Mouse (Mus musculus) hindbrain, postnatal 0 days (tissue): ENCODE data around the gene Traf3ip3. TPM values are rescaled to one million over a fixed set of nuclear protein-coding genes. Genes with fewer than 3 reads are reported as not detected.
A peak's percentile ranks its signal among the peaks of the same experiment; 100 is the strongest.

Experiments used
- ATAC-seq: fragments of 200-750 bp; cut with Nextera tagmentation; 2 replicates; pipeline ENCODE4 v1.8.0; 2017; ENCODE audit warnings: mild to moderate bottlenecking, moderate TSS enrichment, moderate library complexity
- DNase-seq: peaks from one replicate; pipeline ENCODE4 v3.0.0-alpha.2; 2015; ENCODE audit warnings: low spot score
- H3K27ac ChIP-seq: fragments of 300-500 bp; sonication (generic); 2 replicates; pipeline ENCODE4 v1.5.1; 2014; ENCODE audit warnings: mild to moderate bottlenecking
- H3K27me3 ChIP-seq: fragments of 300-500 bp; sonication (generic); 2 replicates; pipeline ENCODE4 v1.6.1; 2014; ENCODE audit warnings: low read length, mixed read lengths; ENCODE audit not compliant: insufficient read depth
- H3K36me3 ChIP-seq: fragments of 300-500 bp; sonication (generic); 2 replicates; pipeline ENCODE4 v1.6.1; 2014; ENCODE audit warnings: low read length, mixed read lengths; ENCODE audit not compliant: insufficient read depth
- H3K4me1 ChIP-seq: fragments of 300-500 bp; sonication (generic); 2 replicates; pipeline ENCODE4 v1.6.1; 2014; ENCODE audit warnings: antibody characterized with exemption, low read length, mixed read lengths; ENCODE audit not compliant: insufficient read depth
- H3K4me2 ChIP-seq: fragments of 300-500 bp; sonication (generic); 2 replicates; pipeline ENCODE4 v1.6.1; 2014; ENCODE audit warnings: low read depth, mild to moderate bottlenecking, low read length, moderate library complexity, mixed read lengths
- H3K4me3 ChIP-seq: fragments of 300-500 bp; sonication (generic); 2 replicates; pipeline ENCODE4 v1.5.1; 2014; ENCODE audit warnings: low read length
- H3K9ac ChIP-seq: fragments of 300-500 bp; sonication (generic); replicated peaks from 2 replicates; pipeline ENCODE4 v1.6.1; 2014; ENCODE audit warnings: mild to moderate bottlenecking, low read length, moderate library complexity, mixed read lengths
- H3K9me3 ChIP-seq: fragments of 300-500 bp; sonication (generic); 2 replicates; pipeline ENCODE4 v1.6.1; 2016; ENCODE audit warnings: low read length, mixed read lengths
- CTCF ChIP-seq: IDR thresholded peaks from 2 replicates; pipeline ENCODE4 v1.5.1; 2016; ENCODE audit warnings: antibody characterized with exemption, control low read depth, low read depth
- WGBS: fragments of 180-500 bp; shearing (Covaris S2); extraction: QIAGEN DNeasy Blood & Tissue Kit; methylation state at CpG from one replicate; pipeline ENCODE4 v1.1.7; 2014; 5-methylcytosine and 5-hydroxymethylcytosine counted together
- polyA plus RNA-seq: library from polyadenylated mRNA; unstranded; fragments of >200 nt; fragmentation: Nextera tagmentation; extraction: Ambion mirVana; gene quantifications from 2 replicates; pipeline ENCODE4 v1.2.1, GENCODE M21; 2015
- total RNA-seq: library from RNA; depleted of rRNA; stranded (reverse); fragments of >200 nt; gene quantifications from 2 replicates; pipeline ENCODE4 v1.2.3, GENCODE M21; 2014

Traf3ip3 gene
- total and polyA plus RNA-seq, 2 experiments from 2014 or later = 0.78 to 1.9 TPM

DNA sequence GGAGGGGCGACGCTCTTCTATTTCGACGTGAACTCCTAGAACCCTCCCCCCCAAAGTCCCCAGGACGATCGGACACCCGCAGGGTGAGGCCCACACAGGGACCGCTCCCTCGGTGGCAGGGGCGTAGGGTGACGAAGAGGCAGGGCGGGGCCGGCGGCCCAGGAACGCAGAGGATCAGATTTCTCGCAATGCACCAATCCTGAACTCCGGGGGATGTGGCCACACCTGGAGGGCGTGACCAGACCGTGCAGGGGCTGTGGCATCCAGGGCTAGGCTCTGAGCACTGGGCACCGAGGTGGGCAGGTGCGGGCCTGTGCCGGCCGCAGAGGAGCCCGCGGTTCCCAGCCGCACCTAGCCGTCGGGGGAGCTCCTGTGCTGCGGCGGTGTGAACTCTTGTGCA, 48.6 kb downstream of the Traf3ip3 start, which contains the start of gene Irf6:
Gene Irf6, plus strand, starts transcription at position 240 of the 400 bp plus-strand sequence.
- Histone ChIP-seq H3K36me3 (no peaks in the 10 kb centered on the region), H3K9me3 (no peaks in the 10 kb centered on the region), H3K27me3 (peaks cover 23% of the 10 kb centered on the region), H3K4me3 (peak within 1 kb of the TSS; percentile 13), H3K27ac (no peak within 1 kb of the TSS), H3K9ac (no peak within 1 kb of the TSS), H3K4me1 (no peaks in the 10 kb centered on the region), H3K4me2 (peak within 1 kb of the TSS; percentile 23)
- peak; percentile 48; the same call in 1 of the 2 replicates for ATAC-seq
- 2% methylated on average over 30 of the region's 30 CpGs for whole genome bisulfite sequencing
- DNase-seq = no peak
- no peak for TF ChIP-seq CTCF

DNA sequence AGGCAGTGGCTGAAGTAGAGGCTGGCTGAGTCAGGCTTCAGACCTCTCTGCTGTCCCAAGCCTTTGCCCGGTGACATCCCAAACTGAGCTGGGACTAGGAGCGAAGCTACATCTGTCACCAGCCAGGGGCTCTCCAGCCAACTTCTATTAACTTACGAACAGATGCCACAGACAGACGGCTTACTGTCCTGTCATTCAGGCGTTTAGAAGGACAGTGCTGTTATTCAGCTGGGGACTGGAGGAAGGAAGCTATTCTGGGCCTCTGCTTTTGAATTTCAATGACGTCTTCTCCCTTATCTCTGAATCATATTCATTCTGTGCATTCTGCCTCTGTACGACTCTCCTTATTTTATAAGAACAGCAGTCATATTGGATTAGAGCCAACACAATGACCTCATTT, 50.4 kb downstream of the Traf3ip3 start:
- H3K36me3 ChIP-seq = no peaks in the 10 kb centered on the region
- DNase-seq (peak; percentile 14), ATAC-seq (peak; percentile 69)
- H3K27me3 ChIP-seq = peaks cover 23% of the 10 kb centered on the region
- H3K4me1 ChIP-seq = no peaks in the 10 kb centered on the region
- H3K9ac ChIP-seq = no peak overlapping the region
- H3K4me2 ChIP-seq = no peak overlapping the region
- no peak for TF ChIP-seq CTCF
- no peak overlapping the region for H3K27ac ChIP-seq
- no peaks in the 10 kb centered on the region for H3K9me3 ChIP-seq
- 37% methylated on average over 7 of the region's 7 CpGs for WGBS
- H3K4me3 ChIP-seq = no peak overlapping the region

DNA sequence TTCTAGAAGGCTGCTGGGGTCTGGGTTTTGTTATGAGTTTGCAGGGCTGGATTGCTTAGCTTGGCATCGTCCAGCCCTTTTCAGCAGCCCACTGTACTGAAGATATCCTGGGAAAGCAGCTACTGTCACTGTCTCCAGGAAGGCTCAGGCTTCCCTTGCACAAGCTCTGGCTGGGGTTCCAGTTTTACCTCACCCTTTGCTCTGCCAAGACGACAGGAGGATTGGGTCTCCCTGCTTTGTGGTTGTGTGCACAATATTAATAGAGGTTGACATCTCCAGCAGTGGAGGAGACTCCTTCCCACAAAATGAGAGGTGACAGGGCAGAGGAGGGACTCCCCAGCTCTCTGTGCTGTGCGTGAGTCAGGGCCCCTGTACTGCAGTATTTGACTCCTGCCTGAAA, 52.3 kb downstream of the Traf3ip3 start:
- Histone ChIP-seq H3K4me2 (no peak overlapping the region), H3K27me3 (peaks cover 19% of the 10 kb centered on the region), H3K9ac (no peak overlapping the region), H3K9me3 (no peaks in the 10 kb centered on the region), H3K36me3 (no peaks in the 10 kb centered on the region), H3K4me3 (no peak overlapping the region), H3K4me1 (no peaks in the 10 kb centered on the region), H3K27ac (no peak overlapping the region)
- TF ChIP-seq CTCF = no peak
- ATAC-seq = no peak
- no peak for DNase-seq
- WGBS = 67% methylated on average over 3 of the region's 3 CpGs

DNA sequence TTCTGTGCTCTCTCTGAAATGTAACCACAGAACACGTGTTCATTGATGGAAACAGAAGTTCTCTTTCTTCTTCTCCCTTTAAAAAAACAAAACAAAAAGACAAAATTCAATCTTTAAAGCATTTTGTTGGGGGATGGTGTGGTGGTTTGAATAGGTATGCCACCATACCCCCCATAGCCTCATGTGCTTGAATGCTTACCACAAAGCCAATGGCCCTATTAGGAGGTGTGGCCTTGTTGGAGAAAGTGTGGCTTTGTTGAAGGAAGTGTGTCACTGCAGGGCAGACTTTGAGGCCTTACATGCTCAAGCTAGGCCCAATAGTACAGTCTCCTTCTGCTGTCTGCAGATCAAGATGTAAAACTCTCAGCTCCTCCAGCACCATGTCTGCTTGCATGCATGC, 55.1 kb downstream of the Traf3ip3 start:
- Histone ChIP-seq H3K9ac (no peak overlapping the region), H3K9me3 (no peaks in the 10 kb centered on the region), H3K27me3 (no peaks in the 10 kb centered on the region), H3K27ac (no peak overlapping the region), H3K4me1 (no peaks in the 10 kb centered on the region), H3K36me3 (no peaks in the 10 kb centered on the region), H3K4me3 (no peak overlapping the region), H3K4me2 (no peak overlapping the region)
- ATAC-seq (no peak), DNase-seq (no peak)
- WGBS = 90% methylated on average over 1 of the region's 1 CpGs
- no peak for TF ChIP-seq CTCF

DNA sequence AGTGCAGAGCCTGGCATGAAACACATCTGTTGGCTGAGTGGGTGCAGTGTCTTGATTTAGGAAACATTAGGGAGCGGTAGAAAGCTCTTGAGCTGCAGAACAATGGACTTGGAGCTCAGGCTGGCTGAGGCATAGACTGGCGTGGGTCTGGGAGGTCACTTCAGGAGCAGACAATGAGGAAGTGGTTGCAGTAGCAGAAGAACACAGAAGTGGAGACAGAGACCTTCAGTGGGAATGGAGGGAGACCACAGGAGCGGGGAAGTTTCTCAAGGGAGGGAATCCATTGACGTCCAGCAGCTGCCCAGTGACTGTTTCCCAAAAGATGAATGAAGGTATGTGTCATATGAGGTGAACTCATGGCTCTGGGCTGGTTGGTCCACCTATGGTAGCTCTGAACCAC, 56.4 kb downstream of the Traf3ip3 start:
- Histone ChIP-seq H3K36me3 (no peaks in the 10 kb centered on the region), H3K27ac (no peak overlapping the region), H3K9ac (no peak overlapping the region), H3K4me2 (no peak overlapping the region), H3K27me3 (no peaks in the 10 kb centered on the region), H3K4me1 (no peaks in the 10 kb centered on the region), H3K9me3 (no peaks in the 10 kb centered on the region), H3K4me3 (no peak overlapping the region)
- no peak for TF ChIP-seq CTCF
- ATAC-seq (no peak), DNase-seq (no peak)
- 76% methylated on average over 4 of the region's 4 CpGs for WGBS

DNA sequence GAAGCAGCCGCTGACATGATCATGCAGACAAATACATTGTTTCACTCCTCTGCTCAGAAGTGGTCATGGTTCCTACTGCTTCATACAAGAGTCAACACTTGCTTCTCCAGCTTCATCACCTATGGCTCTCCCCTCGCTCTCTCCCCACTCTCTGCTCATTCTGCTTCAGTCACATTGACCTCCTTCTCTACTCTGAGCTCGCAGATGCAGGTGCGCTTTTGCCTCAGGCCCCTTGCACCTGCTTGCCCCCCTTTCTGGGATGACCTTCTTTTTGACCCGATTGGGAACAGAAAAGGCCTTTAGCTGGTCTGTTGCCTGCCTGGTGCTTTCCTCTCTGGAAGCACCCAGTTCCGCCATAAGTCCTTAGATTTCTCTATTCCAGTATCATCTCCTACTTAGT, 57.0 kb downstream of the Traf3ip3 start:
- Histone ChIP-seq H3K36me3 (no peaks in the 10 kb centered on the region), H3K9ac (no peak overlapping the region), H3K4me3 (no peak overlapping the region), H3K9me3 (no peaks in the 10 kb centered on the region), H3K4me1 (no peaks in the 10 kb centered on the region), H3K27me3 (no peaks in the 10 kb centered on the region), H3K4me2 (no peak overlapping the region), H3K27ac (no peak overlapping the region)
- 91% methylated on average over 6 of the region's 6 CpGs for WGBS
- no peak for TF ChIP-seq CTCF
- no peak for ATAC-seq
- DNase-seq = no peak

DNA sequence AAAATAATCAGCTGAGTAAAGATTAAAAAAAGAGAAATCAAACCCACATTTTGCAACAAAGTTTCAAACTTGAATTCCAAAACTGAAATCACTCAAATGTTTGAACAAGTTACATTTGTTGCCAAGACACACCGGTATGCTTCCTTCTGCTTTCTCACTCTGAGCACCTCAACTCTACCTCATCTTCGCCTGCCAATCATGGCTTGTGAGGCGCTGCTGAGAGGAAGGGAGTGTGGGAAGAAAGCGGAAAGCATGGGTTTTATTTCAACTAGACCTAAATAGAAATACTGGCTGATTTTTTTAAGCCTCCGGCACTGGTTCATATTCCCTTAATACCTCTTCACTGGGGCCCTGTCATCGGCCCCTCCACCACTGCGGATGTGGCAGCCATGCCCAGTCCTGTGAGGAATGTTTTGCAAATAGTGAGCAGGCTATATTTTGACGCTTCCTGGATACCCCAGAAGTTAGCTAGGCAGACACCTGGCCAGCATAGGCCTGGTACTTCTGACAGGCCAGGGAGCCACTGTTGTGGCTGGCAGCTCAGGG, 58.9 kb downstream of the Traf3ip3 start:
- Histone ChIP-seq H3K4me3 (no peak overlapping the region), H3K27me3 (no peaks in the 10 kb centered on the region), H3K9ac (no peak overlapping the region), H3K9me3 (no peaks in the 10 kb centered on the region), H3K27ac (no peak overlapping the region), H3K4me1 (no peaks in the 10 kb centered on the region), H3K4me2 (no peak overlapping the region), H3K36me3 (no peaks in the 10 kb centered on the region)
- no peak for TF ChIP-seq CTCF
- WGBS = 88% methylated on average over 8 of the region's 8 CpGs
- ATAC-seq = no peak
- no peak for DNase-seq
